Mouse (Mus musculus): ENCODE results near the gene Stk17b. TPM values are rescaled to one million over a fixed set of nuclear protein-coding genes. Genes with fewer than 3 reads are reported as not detected.

The Stk17b gene
- 6.1 and 10.4 TPM in 2 replicates for polyA plus RNA-seq (2015; fragmentation: Nextera tagmentation; extraction: Ambion mirVana)

- WGBS = under 1% methylated on average over 79 of the region's 81 CpGs
- ATAC-seq (ENCODE audit: low FRiP score) = peak; percentile 98
- H3K4me2 ChIP-seq = peak within 1 kb of the TSS; percentile 72
- H3K27ac ChIP-seq (replicated peaks) = peak within 1 kb of the TSS; percentile 49
- H3K36me3 ChIP-seq = no peaks in the 10 kb centered on the region
- peak within 1 kb of the TSS; percentile 48 for H3K9ac ChIP-seq (replicated peaks)
- H3K9me3 ChIP-seq (replicated peaks) = no peaks in the 10 kb centered on the region
- no peaks in the 10 kb centered on the region for H3K27me3 ChIP-seq (replicated peaks)
- peak within 1 kb of the TSS; percentile 75 for H3K4me3 ChIP-seq (replicated peaks)
- peaks cover 8% of the 10 kb centered on the region for H3K4me1 ChIP-seq
These were observed at the start of gene Stk17b for GRCm38 (mm10) chr1:53784721-53785418. TSS of gene Stk17b (minus strand) at chr1:53785224.

- no peak overlapping the region for H3K4me2 ChIP-seq
- ATAC-seq (ENCODE audit: low FRiP score) = no peak
- WGBS = 91% methylated on average over 5 of the region's 5 CpGs
- H3K4me1 ChIP-seq = no peaks in the 10 kb centered on the region
- H3K4me3 ChIP-seq (replicated peaks) = no peak overlapping the region
- H3K9ac ChIP-seq (replicated peaks) = no peak overlapping the region
- no peak overlapping the region for H3K27ac ChIP-seq (replicated peaks)
- peaks cover 18% of the 10 kb centered on the region for H3K36me3 ChIP-seq
- no peaks in the 10 kb centered on the region for H3K9me3 ChIP-seq (replicated peaks)
- no peaks in the 10 kb centered on the region for H3K27me3 ChIP-seq (replicated peaks)
These were observed 45.3 kb upstream of the Stk17b start for GRCm38 (mm10) chr1:53830286-53830685.

GRCm38 (mm10) chr1:53829089-53829488, 44.1 kb upstream of the Stk17b start:
- H3K4me3 ChIP-seq (replicated peaks) = no peak overlapping the region
- WGBS = 57% methylated on average over 9 of the region's 9 CpGs
- peaks cover 18% of the 10 kb centered on the region for H3K36me3 ChIP-seq
- no peak overlapping the region for H3K4me2 ChIP-seq
- H3K9me3 ChIP-seq (replicated peaks) = no peaks in the 10 kb centered on the region
- no peaks in the 10 kb centered on the region for H3K27me3 ChIP-seq (replicated peaks)
- no peak overlapping the region for H3K9ac ChIP-seq (replicated peaks)
- no peak overlapping the region for H3K27ac ChIP-seq (replicated peaks)
- peak; percentile 35; the same call in 1 of the 2 replicates for ATAC-seq (ENCODE audit: low FRiP score)
- peaks cover 4% of the 10 kb centered on the region for H3K4me1 ChIP-seq

- Histone ChIP-seq H3K27ac (replicated peaks) (peak overlapping the region; percentile 54; the same call in 1 of the 2 replicates), H3K4me1 (peaks cover 16% of the 10 kb centered on the region), H3K9ac (replicated peaks) (no peak overlapping the region), H3K27me3 (replicated peaks) (no peaks in the 10 kb centered on the region), H3K4me3 (replicated peaks) (no peak overlapping the region), H3K9me3 (replicated peaks) (no peaks in the 10 kb centered on the region), H3K36me3 (no peaks in the 10 kb centered on the region; the same call in 1 of the 2 replicates), H3K4me2 (no peak overlapping the region)
- 81% methylated on average over 9 of the region's 9 CpGs for WGBS
- no peak for ATAC-seq (ENCODE audit: low FRiP score)
These were observed 39.7 kb upstream of the Stk17b start for GRCm38 (mm10) chr1:53824446-53825337.

GRCm38 (mm10) chr1:53823687-53824445, 38.8 kb upstream of the Stk17b start:
- WGBS = 2% methylated on average over 10 of the region's 10 CpGs
- Histone ChIP-seq H3K27ac (replicated peaks) (peak overlapping the region; percentile 61), H3K9me3 (replicated peaks) (no peaks in the 10 kb centered on the region), H3K9ac (replicated peaks) (no peak overlapping the region), H3K4me2 (peak overlapping the region; percentile 40), H3K27me3 (replicated peaks) (no peaks in the 10 kb centered on the region), H3K36me3 (no peaks in the 10 kb centered on the region; the same call in 1 of the 2 replicates), H3K4me1 (peaks cover 16% of the 10 kb centered on the region), H3K4me3 (replicated peaks) (no peak overlapping the region)
- peak; percentile 92 for ATAC-seq (ENCODE audit: low FRiP score)

- H3K9ac ChIP-seq (replicated peaks) = no peak overlapping the region
- ATAC-seq (ENCODE audit: low FRiP score) = no peak
- no peaks in the 10 kb centered on the region; the same call in 1 of the 2 replicates for H3K36me3 ChIP-seq
- H3K4me2 ChIP-seq = no peak overlapping the region
- no peaks in the 10 kb centered on the region for H3K9me3 ChIP-seq (replicated peaks)
- H3K4me1 ChIP-seq = peaks cover 16% of the 10 kb centered on the region
- no peaks in the 10 kb centered on the region for H3K27me3 ChIP-seq (replicated peaks)
- no peak overlapping the region for H3K4me3 ChIP-seq (replicated peaks)
- H3K27ac ChIP-seq (replicated peaks) = no peak overlapping the region
These were observed 37.0 kb upstream of the Stk17b start for GRCm38 (mm10) chr1:53821983-53822382.

GRCm38 (mm10) chr1:53820041-53820632, 35.1 kb upstream of the Stk17b start:
- Histone ChIP-seq H3K27ac (replicated peaks) (no peak overlapping the region), H3K4me2 (no peak overlapping the region), H3K9me3 (replicated peaks) (no peaks in the 10 kb centered on the region), H3K4me3 (replicated peaks) (no peak overlapping the region), H3K9ac (replicated peaks) (no peak overlapping the region), H3K27me3 (replicated peaks) (no peaks in the 10 kb centered on the region), H3K36me3 (no peaks in the 10 kb centered on the region; the same call in 1 of the 2 replicates), H3K4me1 (peaks cover 16% of the 10 kb centered on the region)
- no peak for ATAC-seq (ENCODE audit: low FRiP score)
- WGBS = 64% methylated on average over 5 of the region's 5 CpGs

GRCm38 (mm10) chr1:53818072-53818862, 33.2 kb upstream of the Stk17b start:
- H3K4me3 ChIP-seq (replicated peaks) = no peak overlapping the region
- peaks cover under 1% of the 10 kb centered on the region; the same call in 1 of the 2 replicates for H3K36me3 ChIP-seq
- peaks cover 5% of the 10 kb centered on the region for H3K4me1 ChIP-seq
- H3K9ac ChIP-seq (replicated peaks) = no peak overlapping the region
- H3K4me2 ChIP-seq = no peak overlapping the region
- no peaks in the 10 kb centered on the region for H3K27me3 ChIP-seq (replicated peaks)
- H3K27ac ChIP-seq (replicated peaks) = no peak overlapping the region
- no peak for ATAC-seq (ENCODE audit: low FRiP score)
- H3K9me3 ChIP-seq (replicated peaks) = no peaks in the 10 kb centered on the region
- 58% methylated on average over 3 of the region's 3 CpGs for WGBS

- Histone ChIP-seq H3K9me3 (replicated peaks) (no peaks in the 10 kb centered on the region), H3K4me2 (no peak overlapping the region), H3K36me3 (peaks cover 6% of the 10 kb centered on the region), H3K9ac (replicated peaks) (no peak overlapping the region), H3K27me3 (replicated peaks) (no peaks in the 10 kb centered on the region), H3K4me1 (no peaks in the 10 kb centered on the region), H3K4me3 (replicated peaks) (no peak overlapping the region), H3K27ac (replicated peaks) (no peak overlapping the region)
- WGBS = 82% methylated on average over 2 of the region's 2 CpGs
- ATAC-seq (ENCODE audit: low FRiP score) = no peak
These were observed 31.3 kb upstream of the Stk17b start for GRCm38 (mm10) chr1:53816353-53816752.

- H3K27me3 ChIP-seq (replicated peaks) = no peaks in the 10 kb centered on the region
- H3K27ac ChIP-seq (replicated peaks) = no peak overlapping the region
- H3K36me3 ChIP-seq = peaks cover 6% of the 10 kb centered on the region
- no peak overlapping the region for H3K9ac ChIP-seq (replicated peaks)
- no peak overlapping the region for H3K4me2 ChIP-seq
- no peak for ATAC-seq (ENCODE audit: low FRiP score)
- H3K4me1 ChIP-seq = no peaks in the 10 kb centered on the region
- 62% methylated on average over 2 of the region's 2 CpGs for WGBS
- no peak overlapping the region for H3K4me3 ChIP-seq (replicated peaks)
- no peaks in the 10 kb centered on the region for H3K9me3 ChIP-seq (replicated peaks)
These were observed 29.2 kb upstream of the Stk17b start for GRCm38 (mm10) chr1:53814077-53814705.

All from neural tube, embryonic 15.5 days (tissue).